13 mouse cellular contexts compared by ENCODE assay signal in the genomic region with DNA sequence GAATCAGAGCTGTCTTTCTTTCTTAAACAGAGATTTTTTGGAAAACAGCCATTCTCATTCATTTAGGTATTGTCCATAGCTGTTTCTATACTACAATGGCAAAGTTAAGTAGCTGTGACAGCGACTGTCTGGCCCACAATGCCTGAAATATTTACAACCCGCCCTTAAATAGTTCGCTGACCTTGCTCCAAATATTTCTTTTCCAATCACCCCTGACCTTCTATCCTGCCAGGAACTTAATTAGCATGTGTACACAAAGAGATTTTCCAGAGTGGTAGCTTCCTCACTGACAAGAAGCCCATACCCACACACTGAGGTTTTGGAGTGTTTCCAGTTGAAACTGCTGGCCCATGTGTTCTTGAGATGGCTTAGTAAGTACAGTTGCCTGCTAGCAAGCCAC.
DNase-seq lines count a peak whose midpoint lies in the region; ATAC-seq and TF ChIP-seq lines count a peak whose summit lies in the region.
"Had no signal": no experiment of that assay in that cellular context is flagged by ENCODE, and none has a peak within 500 bp of the region (broad histone marks: within the 10 kb centered on the region; RNA-seq: fewer than 3 reads in every experiment).

No protein-coding gene starts in this region.

- no peak overlapping the region for H3K27ac ChIP-seq in lung, embryonic 14.5 days (ENCODE audit: low read depth)
- H3K27ac ChIP-seq in forebrain, embryonic 11.5 days (ENCODE audit: low read depth, low read length), result no peak overlapping the region
- H3K27ac ChIP-seq: heart, embryonic 10.5 days had no signal

- no peak for TF ChIP-seq CTCF in lung, embryonic 14.5 days (IDR thresholded peaks at IDR 0.05; ENCODE audit: low read depth)

- H3K9ac ChIP-seq in lung, embryonic 14.5 days, result no peak overlapping the region
- H3K9ac ChIP-seq in forebrain, embryonic 11.5 days (ENCODE audit: low read length), result no peak overlapping the region

- H3K36me3 ChIP-seq in lung, embryonic 14.5 days (ENCODE audit: insufficient read depth), result no peaks in the 10 kb centered on the region
- H3K36me3 ChIP-seq in forebrain, embryonic 11.5 days (ENCODE audit: control insufficient read depth, insufficient read depth, low read length), result no peaks in the 10 kb centered on the region
- H3K36me3 ChIP-seq: heart, embryonic 10.5 days had no signal

- no peaks in the 10 kb centered on the region for H3K9me3 ChIP-seq in lung, embryonic 14.5 days (ENCODE audit: low read depth, low read length)
- H3K9me3 ChIP-seq in forebrain, embryonic 11.5 days (ENCODE audit: control insufficient read depth, low read length), result no peaks in the 10 kb centered on the region
- H3K9me3 ChIP-seq: heart, embryonic 10.5 days had no signal

- ATAC-seq in lung, embryonic 14.5 days (ENCODE audit: insufficient read depth), result peak; percentile 58; the same call in 1 of the 2 replicates
- ATAC-seq in forebrain, embryonic 11.5 days (replicated peaks; ENCODE audit: low FRiP score), result peak; percentile 75
- ATAC-seq: activated CD4-positive, CD25-positive, alpha-beta regulatory T cell, adult 4 months; intestine, embryonic 16.5 days had no signal

- WGBS in lung, embryonic 14.5 days, result 33% methylated on average over 3 of the region's 3 CpGs
- WGBS in forebrain, embryonic 11.5 days, result 20% methylated on average over 3 of the region's 3 CpGs

- H3K4me3 ChIP-seq in lung, embryonic 14.5 days (ENCODE audit: low read depth, low read length), result no peak overlapping the region
- no peak overlapping the region for H3K4me3 ChIP-seq in forebrain, embryonic 11.5 days (ENCODE audit: low read depth, low read length)
- H3K4me3 ChIP-seq: heart, embryonic 10.5 days had no signal

- H3K27me3 ChIP-seq in lung, embryonic 14.5 days (ENCODE audit: insufficient read depth, low read length), result no peaks in the 10 kb centered on the region
- no peaks in the 10 kb centered on the region for H3K27me3 ChIP-seq in forebrain, embryonic 11.5 days (ENCODE audit: control insufficient read depth, insufficient read depth, low read length)

- H3K4me2 ChIP-seq in lung, embryonic 14.5 days, result no peak overlapping the region
- no peak overlapping the region for H3K4me2 ChIP-seq in forebrain, embryonic 11.5 days (ENCODE audit: low read depth, low read length, severe bottlenecking)

- H3K4me1 ChIP-seq in lung, embryonic 14.5 days (ENCODE audit: insufficient read depth), result no peaks in the 10 kb centered on the region
- H3K4me1 ChIP-seq in forebrain, embryonic 11.5 days (replicated peaks; ENCODE audit: control insufficient read depth, insufficient read depth, low read length), result no peaks in the 10 kb centered on the region
- H3K4me1 ChIP-seq: heart, embryonic 10.5 days had no signal

- DNase-seq in lung, embryonic 14.5 days, result peak; percentile 66
- no peak for DNase-seq in lung, postnatal 10 days
- DNase-seq in forebrain, embryonic 11.5 days (ENCODE audit: low spot score), result no peak
- DNase-seq in mesoderm, embryonic 11.5 days (ENCODE audit: low read depth, low spot score), result peak; percentile 69
- peak; percentile 54 for DNase-seq in retina, embryonic 14.5 days (ENCODE audit: low spot score)
- DNase-seq in left cerebral cortex, adult 18-20 months (ENCODE audit: low spot score in 2 of 2), result no peak
- no peak for DNase-seq in kidney, postnatal 25 days
- DNase-seq in ovary, postnatal 14 days (ENCODE audit: low spot score), result no peak
- DNase-seq: lung, postnatal 14 days; thymus, postnatal 14 days had no signal

Comparison
In these comparisons a context has a peak if more than half of its experiments do, and no peak if none do; other contexts are left out.
1. DNase-seq: peak in lung, embryonic 14.5 days (single experiment), mesoderm, embryonic 11.5 days (single experiment) and retina, embryonic 14.5 days (single experiment); none in lung, postnatal 10 days (single experiment), forebrain, embryonic 11.5 days (single experiment), left cerebral cortex, adult 18-20 months (0 of 2), kidney, postnatal 25 days (0 of 2) and ovary, postnatal 14 days (single experiment).